Mouse (Mus musculus) gastrocnemius, adult 2 months (tissue): ENCODE measurements around the gene H2-M10.1. TPM values are rescaled to one million over a fixed set of nuclear protein-coding genes. Genes with fewer than 3 reads are reported as not detected.

Experiments used
- DNase-seq: peaks from one replicate; pipeline ENCODE4 v3.0.0; 2022
- H3K27ac ChIP-seq: fragments of 200-600 bp; 2 replicates; pipeline ENCODE4 v1.8.1; 2022; ENCODE audit warnings: mild to moderate bottlenecking
- H3K4me3 ChIP-seq: fragments of 200-600 bp; 2 replicates; pipeline ENCODE4 v1.8.1; 2022; ENCODE audit warnings: mild to moderate bottlenecking, moderate library complexity
- CTCF ChIP-seq: fragments of 200-600 bp; IDR thresholded peaks from 2 replicates; pipeline ENCODE4 v1.8.1; 2022; ENCODE audit warnings: antibody characterized with exemption, mild to moderate bottlenecking, moderate library complexity
- intact Hi-C: fragments of 180-260 bp; cut with DNase I; formaldehyde crosslinking; loops from one replicate; pipeline ENCODE4 v1.15.1; 2025
- total RNA-seq, 2 experiments: library from RNA; stranded (reverse); gene quantifications; 2 replicates each; pipeline ENCODE4 v1.2.3; 2021

Gene H2-M10.1
- total RNA-seq, 2 experiments from 2014 or later, result not detected

- no peak overlapping the region for H3K27ac ChIP-seq
- no peak overlapping the region for H3K4me3 ChIP-seq
- DNase-seq, result no peak
- intact Hi-C loops, result loop anchor here (10.0 kb wide), 1 partner anchor 680 kb away; the partner anchor contains the start of genes Ppp1r11, Znrd1 and Znrd1as
- TF ChIP-seq CTCF, result no peak
Observed at GRCm38 (mm10) chr17:36274776-36275175, 51.2 kb downstream of the H2-M10.1 start.

- intact Hi-C loops, result loop anchor here (10.0 kb wide), 1 partner anchor 681 kb away; the partner anchor contains the start of genes Ppp1r11, Znrd1 and Znrd1as
- H3K27ac ChIP-seq, result no peak overlapping the region
- no peak for TF ChIP-seq CTCF
- DNase-seq, result no peak
- no peak overlapping the region for H3K4me3 ChIP-seq
Observed at GRCm38 (mm10) chr17:36273796-36274195, 52.2 kb downstream of the H2-M10.1 start.

Other genes starting within 250 kb of the H2-M10.1 start
- not detected for gene Gm19684, start 204.5 kb downstream of the H2-M10.1 start, total RNA-seq
- gene Gm7030, start 196.7 kb downstream of the H2-M10.1 start, total RNA-seq, result not detected
- not detected for gene Gm8909, start 157.6 kb downstream of the H2-M10.1 start, total RNA-seq
- gene H2-T3, start 135.9 kb downstream of the H2-M10.1 start, total RNA-seq, result not detected
- gene Rpp21, start 68.1 kb downstream of the H2-M10.1 start, total RNA-seq, result 10 to 100 TPM; 36.5 to 41.1 TPM
- 1 to 10 TPM; 7.3 to 7.4 TPM for gene Trim39, start 53.9 kb downstream of the H2-M10.1 start, total RNA-seq
- gene H2-M10.2, start 39.7 kb downstream of the H2-M10.1 start, total RNA-seq, result not detected
- not detected for gene H2-M10.3, start 42.3 kb upstream of the H2-M10.1 start, total RNA-seq
- gene H2-M10.4, start 136.2 kb upstream of the H2-M10.1 start, total RNA-seq, result not detected
- gene H2-M11, start 220.9 kb upstream of the H2-M10.1 start, total RNA-seq, result not detected